In the genomic region with DNA sequence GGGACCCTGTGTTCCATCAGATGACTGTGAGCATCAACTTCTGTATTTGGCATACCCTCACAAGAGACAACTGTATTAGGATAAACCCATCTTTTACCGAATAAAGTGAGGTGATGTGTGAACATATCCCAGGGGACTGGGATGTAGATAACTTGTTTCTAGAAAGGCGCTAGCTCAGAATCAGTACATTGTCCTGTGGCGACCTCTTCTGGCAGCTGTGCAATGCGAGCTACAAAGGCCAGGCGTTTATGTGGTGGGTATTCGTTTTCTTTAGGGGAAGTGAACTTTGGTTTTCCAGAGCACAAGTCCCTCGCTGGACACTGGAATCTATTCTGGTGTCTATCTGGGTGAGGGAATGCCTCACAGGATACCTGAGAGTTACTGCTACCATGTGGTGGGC, we compare ENCODE assay signal across 9 mouse cellular contexts. TPM values are rescaled to one million over a fixed set of nuclear protein-coding genes. Genes with fewer than 3 reads are reported as not detected.
A peak's percentile ranks its signal among the peaks of the same experiment; 100 is the strongest.
DNase-seq lines count a peak whose midpoint lies in the region.
"Had no signal": no experiment of that assay in that cellular context is flagged by ENCODE, and none has a peak within 500 bp of the region (broad histone marks: within the 10 kb centered on the region; RNA-seq: fewer than 3 reads in every experiment).

No protein-coding gene starts in this region.

- DNase-seq in heart, adult 8-10 months (ENCODE audit: low spot score): peak; percentile 15
- no peak for DNase-seq in heart, adult 11 months
- peak; percentile 41 for DNase-seq in urinary bladder, postnatal 14 days (ENCODE audit: low spot score)
- no peak for DNase-seq in urinary bladder, postnatal 4 days (ENCODE audit: low spot score in 2 of 2)
- peak; percentile 24 for DNase-seq in embryo, embryonic 11.5 days (ENCODE audit: low read depth, low spot score)
- DNase-seq in layer of hippocampus, postnatal 36 days: peak; percentile 15 to 16
- peak; percentile 62 for DNase-seq in retina, postnatal 1 day
- DNase-seq in spleen, postnatal 14 days (ENCODE audit: low spot score in 2 of 2): no peak

RNA-seq across cellular contexts. Expression of gene Ctsll3, which starts 16.8 kb away (rescaled TPM):
- total RNA-seq in heart, adult 8-10 months (2022): not detected
- not detected for total RNA-seq in layer of hippocampus, postnatal 36 days (2021)
- total RNA-seq: left cerebral cortex, postnatal 14 days had no signal

RNA-seq across cellular contexts. Expression of gene BC051665, which starts 33.3 kb away (rescaled TPM):
- total RNA-seq in heart, adult 8-10 months (2022): not detected
- not detected for total RNA-seq in layer of hippocampus, postnatal 36 days (2021)
- total RNA-seq: left cerebral cortex, postnatal 14 days had no signal

RNA-seq across cellular contexts. Expression of gene 4930486L24Rik, which starts 44.8 kb away (rescaled TPM):
- under 1 TPM in 2 of 4 experiments, not detected in 2; 0.31 to 0.92 TPM for total RNA-seq in heart, adult 8-10 months (2022)
- not detected for total RNA-seq in layer of hippocampus, postnatal 36 days (2021)

Comparison
In these comparisons a context has a peak if more than half of its experiments do, and no peak if none do; other contexts are left out.
1. DNase-seq: peak in heart, adult 8-10 months (single experiment), urinary bladder, postnatal 14 days (single experiment), embryo, embryonic 11.5 days (single experiment), layer of hippocampus, postnatal 36 days (2 of 2) and retina, postnatal 1 day (single experiment); none in heart, adult 11 months (single experiment), urinary bladder, postnatal 4 days (0 of 2) and spleen, postnatal 14 days (0 of 2).